ENCODE assay signal across 38 mouse cellular contexts in the genomic region with DNA sequence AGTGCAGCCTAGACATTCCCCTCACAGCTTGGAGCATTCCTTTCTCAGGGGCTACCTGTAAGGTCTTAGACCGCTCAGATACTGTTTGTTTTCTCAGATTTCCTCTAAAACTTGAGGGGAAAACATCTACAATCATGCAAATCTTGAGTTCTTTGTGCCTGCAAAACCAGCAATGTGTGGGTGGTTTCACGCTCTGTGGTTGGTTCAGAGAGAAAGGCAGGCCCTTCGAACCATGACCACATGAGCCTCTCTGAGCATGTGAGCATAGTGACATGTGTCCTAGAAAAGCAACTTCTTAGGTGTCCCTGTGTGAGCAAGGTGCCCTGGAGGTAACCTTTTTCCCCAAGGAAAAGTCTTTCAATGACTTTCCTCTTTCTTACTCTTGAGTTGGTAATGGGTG. TPM values are rescaled to one million over a fixed set of nuclear protein-coding genes. Genes with fewer than 3 reads are reported as not detected.
DNase-seq lines count a peak whose midpoint lies in the region; ATAC-seq and TF ChIP-seq lines count a peak whose summit lies in the region.
"Had no signal": no experiment of that assay in that cellular context is flagged by ENCODE, and none has a peak within 500 bp of the region (broad histone marks: within the 10 kb centered on the region; RNA-seq: fewer than 3 reads in every experiment).

No protein-coding gene starts in this region.

- no peak overlapping the region for H3K4me3 ChIP-seq in bone marrow, adult 2 months (replicated peaks; ENCODE audit: control insufficient read depth, low read depth, low read length)
- H3K4me3 ChIP-seq in kidney, embryonic 15.5 days (replicated peaks) = no peak overlapping the region
- H3K4me3 ChIP-seq: embryonic facial prominence, embryonic 13.5 days; hindbrain, embryonic 12.5 days; layer of hippocampus, adult 2 months; limb, embryonic 13.5 days; midbrain, embryonic 10.5 days; midbrain, embryonic 15.5 days had no signal

- no peak overlapping the region for H3K9ac ChIP-seq in kidney, embryonic 15.5 days
- H3K9ac ChIP-seq: embryonic facial prominence, embryonic 13.5 days; forebrain, postnatal 0 days; hindbrain, embryonic 12.5 days; limb, embryonic 13.5 days; midbrain, embryonic 15.5 days had no signal

- H3K4me2 ChIP-seq in kidney, embryonic 15.5 days = no peak overlapping the region
- H3K4me2 ChIP-seq: embryonic facial prominence, embryonic 13.5 days; hindbrain, embryonic 12.5 days; limb, embryonic 13.5 days; liver, embryonic 11.5 days; midbrain, embryonic 15.5 days had no signal

- no peak for ATAC-seq in kidney, embryonic 15.5 days (replicated peaks; ENCODE audit: low FRiP score)
- ATAC-seq: forebrain, postnatal 0 days; hindbrain, postnatal 0 days; intestine, postnatal 0 days; lung, postnatal 0 days; midbrain, embryonic 15.5 days; Patski had no signal

- no peaks in the 10 kb centered on the region for H3K27me3 ChIP-seq in kidney, embryonic 15.5 days
- H3K27me3 ChIP-seq: embryonic facial prominence, embryonic 13.5 days; hindbrain, embryonic 12.5 days; limb, embryonic 13.5 days; midbrain, embryonic 15.5 days had no signal

- TF ChIP-seq CTCF in bone marrow, adult 2 months (IDR thresholded peaks at IDR 0.05; ENCODE audit: control insufficient read depth, insufficient read depth, low read length) = no peak

- H3K4me1 ChIP-seq in bone marrow, adult 2 months (ENCODE audit: control insufficient read depth, insufficient read depth, low read length) = no peaks in the 10 kb centered on the region; the same call in 1 of the 2 replicates
- H3K4me1 ChIP-seq in kidney, embryonic 15.5 days = 0 out of 2 replicates have a peak, but pooled peaks cover 3% of the 10 kb centered on the region
- H3K4me1 ChIP-seq: embryonic facial prominence, embryonic 13.5 days; hindbrain, embryonic 12.5 days; midbrain, embryonic 10.5 days; midbrain, embryonic 15.5 days had no signal

- DNase-seq in heart, adult 11 months = peak; percentile 73
- DNase-seq in heart, postnatal 4 days = no peak
- peak; percentile 9 for DNase-seq in thymus, postnatal 14 days
- DNase-seq in thymus, postnatal 0 days (ENCODE audit: low spot score) = no peak
- DNase-seq in spleen, postnatal 36 days (ENCODE audit: low spot score in 2 of 2) = peak; percentile 78
- DNase-seq in adipocyte (ENCODE audit: low spot score) = no peak
- DNase-seq: adrenal gland, postnatal 25 days; cerebellum, adult 18-20 months; cerebellum, postnatal 10 days; forebrain, postnatal 0 days; gastrocnemius, postnatal 10 days; heart, postnatal 14 days; kidney, postnatal 36 days; right cerebral cortex, postnatal 4 days; thymus, adult 2 months had no signal

- WGBS in bone marrow, adult 2 months = 70% methylated on average over 3 of the region's 3 CpGs
- WGBS in kidney, embryonic 15.5 days = 83% methylated on average over 3 of the region's 3 CpGs

- TF ChIP-seq POLR2A in bone marrow, adult 2 months (IDR thresholded peaks at IDR 0.05; ENCODE audit: borderline replicate concordance, control insufficient read depth, low read depth, low read length) = no peak

- no peaks in the 10 kb centered on the region for H3K36me3 ChIP-seq in kidney, embryonic 15.5 days
- H3K36me3 ChIP-seq: embryonic facial prominence, embryonic 13.5 days; hindbrain, embryonic 12.5 days; limb, embryonic 13.5 days; midbrain, embryonic 10.5 days; midbrain, embryonic 15.5 days had no signal

- peak overlapping the region; percentile 55; the same call in 1 of the 2 replicates for H3K27ac ChIP-seq in bone marrow, adult 2 months (ENCODE audit: control insufficient read depth, insufficient read depth, low read depth, low read length, poor library complexity)
- H3K27ac ChIP-seq in kidney, embryonic 15.5 days = no peak overlapping the region
- H3K27ac ChIP-seq: embryonic facial prominence, embryonic 13.5 days; hindbrain, embryonic 12.5 days; hindbrain, postnatal 0 days; layer of hippocampus, adult 2 months; limb, embryonic 13.5 days; midbrain, embryonic 10.5 days; midbrain, embryonic 15.5 days had no signal

- no peaks in the 10 kb centered on the region for H3K9me3 ChIP-seq in kidney, embryonic 15.5 days (replicated peaks)
- H3K9me3 ChIP-seq: embryonic facial prominence, embryonic 13.5 days; hindbrain, embryonic 12.5 days; limb, embryonic 13.5 days; midbrain, embryonic 10.5 days; midbrain, embryonic 15.5 days had no signal

RNA-seq across cellular contexts. Expression of a gene that starts 5.0 kb away (rescaled TPM):
- total RNA-seq in heart, postnatal 4 days (2021) = 10 to 100 TPM; 24.2 to 25.8 TPM
- 5.4 and 5.6 TPM in 2 replicates for polyA plus RNA-seq in thymus, postnatal 0 days (2015; fragmentation: Nextera tagmentation; extraction: Ambion mirVana)
- 14.0 and 16.1 TPM in 2 replicates for polyA plus RNA-seq in bone marrow, adult 2 months (2011; ENCODE audit: insufficient read depth, insufficient read length, low replicate concordance, missing spikeins)
- polyA plus RNA-seq in kidney, embryonic 15.5 days (2015; fragmentation: Nextera tagmentation; extraction: Ambion mirVana) = 9.9 and 10.3 TPM in 2 replicates

RNA-seq across cellular contexts. Expression of a gene that starts 50.2 kb away (rescaled TPM):
- under 1 TPM; 0.36 to 0.52 TPM for total RNA-seq in heart, postnatal 4 days (2021)
- polyA plus RNA-seq in thymus, postnatal 0 days (2015; fragmentation: Nextera tagmentation; extraction: Ambion mirVana) = 294 and 308 TPM in 2 replicates
- 2.7 TPM in 1 of 2 replicates, not detected in the other for polyA plus RNA-seq in bone marrow, adult 2 months (2011; ENCODE audit: insufficient read depth, insufficient read length, low replicate concordance, missing spikeins)
- 0.51 and 0.64 TPM in 2 replicates for polyA plus RNA-seq in kidney, embryonic 15.5 days (2015; fragmentation: Nextera tagmentation; extraction: Ambion mirVana)
- total RNA-seq: common myeloid progenitor, adult 5-6 weeks; megakaryocyte progenitor cell, adult 5-6 weeks; MEL had no signal
- polyA plus RNA-seq: liver, embryonic 16.5 days; Patski had no signal

RNA-seq across cellular contexts. Expression of a gene that starts 50.4 kb away (rescaled TPM):
- total RNA-seq in heart, postnatal 4 days (2021) = 1 to 10 TPM; 5.1 to 5.8 TPM
- 3.5 and 4.0 TPM in 2 replicates for polyA plus RNA-seq in thymus, postnatal 0 days (2015; fragmentation: Nextera tagmentation; extraction: Ambion mirVana)
- polyA plus RNA-seq in bone marrow, adult 2 months (2011; ENCODE audit: insufficient read depth, insufficient read length, low replicate concordance, missing spikeins) = 4.0 and 9.0 TPM in 2 replicates
- 5.8 and 6.3 TPM in 2 replicates for polyA plus RNA-seq in kidney, embryonic 15.5 days (2015; fragmentation: Nextera tagmentation; extraction: Ambion mirVana)

RNA-seq across cellular contexts. Expression of a gene that starts 59.7 kb away (rescaled TPM):
- not detected for total RNA-seq in heart, postnatal 4 days (2021)
- 6.4 and 9.4 TPM in 2 replicates for polyA plus RNA-seq in thymus, postnatal 0 days (2015; fragmentation: Nextera tagmentation; extraction: Ambion mirVana)
- 0.75 TPM in 1 of 2 replicates, not detected in the other for polyA plus RNA-seq in bone marrow, adult 2 months (2011; ENCODE audit: insufficient read depth, insufficient read length, low replicate concordance, missing spikeins)
- not detected in 2 replicates for polyA plus RNA-seq in kidney, embryonic 15.5 days (2015; fragmentation: Nextera tagmentation; extraction: Ambion mirVana)
- total RNA-seq: adrenal gland, adult 18-20 months; adrenal gland, postnatal 25 days; common myeloid progenitor, adult 5-6 weeks; heart, postnatal 14 days; hindbrain, postnatal 0 days; megakaryocyte progenitor cell, adult 5-6 weeks; MEL had no signal
- polyA plus RNA-seq: embryonic facial prominence, embryonic 13.5 days; forebrain, embryonic 11.5 days; gonadal fat pad, adult 2 months; heart, embryonic 14.5 days; hindbrain, embryonic 12.5 days; hindbrain, postnatal 0 days; intestine, postnatal 0 days; kidney, embryonic 14.5 days; limb, embryonic 13.5 days; liver, embryonic 11.5 days; lung, postnatal 0 days; midbrain, embryonic 10.5 days; midbrain, embryonic 15.5 days; neural tube, embryonic 11.5 days; Patski had no signal

Comparison
In these comparisons a context has a peak if more than half of its experiments do, and no peak if none do; other contexts are left out.
1. DNase-seq: peak in heart, adult 11 months (single experiment), thymus, postnatal 14 days (single experiment) and spleen, postnatal 36 days (2 of 2); none in heart, postnatal 4 days (single experiment), thymus, postnatal 0 days (single experiment) and adipocyte (single experiment).
2. RNA of a gene that starts 50.2 kb away (polyA plus RNA-seq): 294 to 308 TPM in thymus, postnatal 0 days; 2.7 TPM in bone marrow, adult 2 months and 0.51 to 0.64 TPM in kidney, embryonic 15.5 days; every median in the first group is over 10 times any median in the second.